Mouse (Mus musculus) MN1 (cell line): ENCODE measurements around the gene Rxfp4.

Experiments used
- DNase-seq: peaks from one replicate; pipeline ENCODE4 v3.0.0-alpha.2; 2016; ENCODE audit warnings: low spot score

Gene Rxfp4

GRCm38 (mm10) chr3:88652846-88653515 is at the start of gene Rxfp4:
Gene Rxfp4 (minus strand): TSS chr3:88653142.
- DNase-seq: no peak

- DNase-seq: no peak
Observed at GRCm38 (mm10) chr3:88701222-88701621, 48.3 kb upstream of the Rxfp4 start.

GRCm38 (mm10) chr3:88700247-88700646 is 47.3 kb upstream of the Rxfp4 start:
- DNase-seq: no peak

GRCm38 (mm10) chr3:88698834-88699233 is 45.9 kb upstream of the Rxfp4 start:
- no peak for DNase-seq

GRCm38 (mm10) chr3:88698051-88698450 is 45.1 kb upstream of the Rxfp4 start:
- no peak for DNase-seq

- DNase-seq: no peak
Observed at GRCm38 (mm10) chr3:88695545-88695944, 42.6 kb upstream of the Rxfp4 start.

GRCm38 (mm10) chr3:88689079-88689478 is 36.1 kb upstream of the Rxfp4 start:
- no peak for DNase-seq

- peak; percentile 15 for DNase-seq
Observed at GRCm38 (mm10) chr3:88686734-88687611, 34.0 kb upstream of the Rxfp4 start.

GRCm38 (mm10) chr3:88685958-88686451 is 33.1 kb upstream of the Rxfp4 start:
- DNase-seq: peak; percentile 83

GRCm38 (mm10) chr3:88684980-88685941 is 32.3 kb upstream of the Rxfp4 start, which contains the start of gene Khdc4:
Gene Khdc4 (plus strand): TSS chr3:88685803.
- peak; percentile 99 for DNase-seq

GRCm38 (mm10) chr3:88684236-88684979 is 31.5 kb upstream of the Rxfp4 start:
- DNase-seq: no peak

GRCm38 (mm10) chr3:88683814-88684213 is 30.9 kb upstream of the Rxfp4 start:
- DNase-seq: no peak

GRCm38 (mm10) chr3:88677399-88677798 is 24.5 kb upstream of the Rxfp4 start:
- peak; percentile 94 for DNase-seq

- DNase-seq: no peak
Observed at GRCm38 (mm10) chr3:88664095-88664494, 11.2 kb upstream of the Rxfp4 start.

- peak; percentile 63 for DNase-seq
Observed at GRCm38 (mm10) chr3:88659798-88660197, 6.9 kb upstream of the Rxfp4 start.

- DNase-seq: no peak
Observed at GRCm38 (mm10) chr3:88658441-88659127, 5.6 kb upstream of the Rxfp4 start.

- no peak for DNase-seq
Observed at GRCm38 (mm10) chr3:88655619-88656018, 2.7 kb upstream of the Rxfp4 start.

GRCm38 (mm10) chr3:88654621-88655020 is 1.7 kb upstream of the Rxfp4 start:
- DNase-seq: no peak

- no peak for DNase-seq
Observed at GRCm38 (mm10) chr3:88653516-88654370, 801 bp upstream of the Rxfp4 start.
